Mouse (Mus musculus): ENCODE data around the gene Podn. TPM values are rescaled to one million over a fixed set of nuclear protein-coding genes. Genes with fewer than 3 reads are reported as not detected.
A peak's percentile ranks its signal among the peaks of the same experiment; 100 is the strongest.

The Podn gene
- total RNA-seq, 2 experiments from 2014 or later, result not detected

GRCm38 (mm10) chr4:108055873-108056272, 40.4 kb downstream of the Podn start:
- no peak for ATAC-seq (replicated peaks; ENCODE audit: low FRiP score, low TSS enrichment, poor library complexity, severe bottlenecking)

- ATAC-seq (replicated peaks; ENCODE audit: low FRiP score, low TSS enrichment, poor library complexity, severe bottlenecking), result no peak
Observed at GRCm38 (mm10) chr4:108052673-108053072, 43.6 kb downstream of the Podn start.

- no peak for ATAC-seq (replicated peaks; ENCODE audit: low FRiP score, low TSS enrichment, poor library complexity, severe bottlenecking)
Observed at GRCm38 (mm10) chr4:108051687-108052274, 44.5 kb downstream of the Podn start.

- no peak for ATAC-seq (replicated peaks; ENCODE audit: low FRiP score, low TSS enrichment, poor library complexity, severe bottlenecking)
Observed at GRCm38 (mm10) chr4:108046136-108046535, 50.1 kb downstream of the Podn start.

GRCm38 (mm10) chr4:108045136-108046107, 50.8 kb downstream of the Podn start:
- ATAC-seq (replicated peaks; ENCODE audit: low FRiP score, low TSS enrichment, poor library complexity, severe bottlenecking), result no peak

- ATAC-seq (replicated peaks; ENCODE audit: low FRiP score, low TSS enrichment, poor library complexity, severe bottlenecking), result no peak
Observed at GRCm38 (mm10) chr4:108037027-108037426, 59.2 kb downstream of the Podn start.

GRCm38 (mm10) chr4:108033041-108033764, 63.0 kb downstream of the Podn start:
- ATAC-seq (replicated peaks; ENCODE audit: low FRiP score, low TSS enrichment, poor library complexity, severe bottlenecking), result no peak

- no peak for ATAC-seq (replicated peaks; ENCODE audit: low FRiP score, low TSS enrichment, poor library complexity, severe bottlenecking)
Observed at GRCm38 (mm10) chr4:108032352-108032849, 63.8 kb downstream of the Podn start.

- ATAC-seq (replicated peaks; ENCODE audit: low FRiP score, low TSS enrichment, poor library complexity, severe bottlenecking), result 0 out of 2 replicates have a peak, but pooled peaks have one; percentile 32
Observed at GRCm38 (mm10) chr4:108031502-108032351, 64.5 kb downstream of the Podn start.

- no peak for ATAC-seq (replicated peaks; ENCODE audit: low FRiP score, low TSS enrichment, poor library complexity, severe bottlenecking)
Observed at GRCm38 (mm10) chr4:108030888-108031501, 65.2 kb downstream of the Podn start.

- no peak; the same call in 1 of the 2 replicates for ATAC-seq (replicated peaks; ENCODE audit: low FRiP score, low TSS enrichment, poor library complexity, severe bottlenecking)
Observed at GRCm38 (mm10) chr4:108026193-108026592, 70.1 kb downstream of the Podn start.

- peak; percentile 24; the same call in 1 of the 2 replicates for ATAC-seq (replicated peaks; ENCODE audit: low FRiP score, low TSS enrichment, poor library complexity, severe bottlenecking)
Observed at GRCm38 (mm10) chr4:108025269-108025668, 71.0 kb downstream of the Podn start.

GRCm38 (mm10) chr4:108024641-108025040, 71.6 kb downstream of the Podn start:
- no peak for ATAC-seq (replicated peaks; ENCODE audit: low FRiP score, low TSS enrichment, poor library complexity, severe bottlenecking)

- ATAC-seq (replicated peaks; ENCODE audit: low FRiP score, low TSS enrichment, poor library complexity, severe bottlenecking), result no peak
Observed at GRCm38 (mm10) chr4:108023186-108023585, 73.1 kb downstream of the Podn start.

GRCm38 (mm10) chr4:108020178-108020577, 76.1 kb downstream of the Podn start:
- ATAC-seq (replicated peaks; ENCODE audit: low FRiP score, low TSS enrichment, poor library complexity, severe bottlenecking), result no peak

- no peak for ATAC-seq (replicated peaks; ENCODE audit: low FRiP score, low TSS enrichment, poor library complexity, severe bottlenecking)
Observed at GRCm38 (mm10) chr4:108018961-108019921, 77.0 kb downstream of the Podn start.

- no peak for ATAC-seq (replicated peaks; ENCODE audit: low FRiP score, low TSS enrichment, poor library complexity, severe bottlenecking)
Observed at GRCm38 (mm10) chr4:108018241-108018923, 77.9 kb downstream of the Podn start.
